Mouse (Mus musculus): Measurements from ENCODE around the gene Gm20696.

Gene Gm20696

GRCm38 (mm10) chr6:99337575-99337974, 329.0 kb downstream of the Gm20696 start:
- no peak for TF ChIP-seq GATA4 (IDR thresholded peaks at IDR 0.05; ENCODE audit: insufficient replicate concordance, low read length)

- no peak for TF ChIP-seq GATA4 (IDR thresholded peaks at IDR 0.05; ENCODE audit: insufficient replicate concordance, low read length)
These were observed 330.4 kb downstream of the Gm20696 start for GRCm38 (mm10) chr6:99336191-99336590.

- no peak for TF ChIP-seq GATA4 (IDR thresholded peaks at IDR 0.05; ENCODE audit: insufficient replicate concordance, low read length)
These were observed 331.3 kb downstream of the Gm20696 start for GRCm38 (mm10) chr6:99335174-99335830.

- TF ChIP-seq GATA4 (IDR thresholded peaks at IDR 0.05; ENCODE audit: insufficient replicate concordance, low read length): no peak
These were observed 332.3 kb downstream of the Gm20696 start for GRCm38 (mm10) chr6:99334255-99334654.

GRCm38 (mm10) chr6:99333127-99333526, 333.5 kb downstream of the Gm20696 start:
- TF ChIP-seq GATA4 (IDR thresholded peaks at IDR 0.05; ENCODE audit: insufficient replicate concordance, low read length): no peak

GRCm38 (mm10) chr6:99330169-99330568, 336.4 kb downstream of the Gm20696 start:
- no peak for TF ChIP-seq GATA4 (IDR thresholded peaks at IDR 0.05; ENCODE audit: insufficient replicate concordance, low read length)

- TF ChIP-seq GATA4 (IDR thresholded peaks at IDR 0.05; ENCODE audit: insufficient replicate concordance, low read length): no peak
These were observed 338.0 kb downstream of the Gm20696 start for GRCm38 (mm10) chr6:99328634-99329033.

GRCm38 (mm10) chr6:99328146-99328545, 338.5 kb downstream of the Gm20696 start:
- no peak for TF ChIP-seq GATA4 (IDR thresholded peaks at IDR 0.05; ENCODE audit: insufficient replicate concordance, low read length)

- no peak for TF ChIP-seq GATA4 (IDR thresholded peaks at IDR 0.05; ENCODE audit: insufficient replicate concordance, low read length)
These were observed 338.9 kb downstream of the Gm20696 start for GRCm38 (mm10) chr6:99327721-99328120.

GRCm38 (mm10) chr6:99325881-99326280, 340.7 kb downstream of the Gm20696 start:
- no peak for TF ChIP-seq GATA4 (IDR thresholded peaks at IDR 0.05; ENCODE audit: insufficient replicate concordance, low read length)

GRCm38 (mm10) chr6:99325461-99325860, 341.1 kb downstream of the Gm20696 start:
- TF ChIP-seq GATA4 (IDR thresholded peaks at IDR 0.05; ENCODE audit: insufficient replicate concordance, low read length): no peak

- no peak for TF ChIP-seq GATA4 (IDR thresholded peaks at IDR 0.05; ENCODE audit: insufficient replicate concordance, low read length)
These were observed 344.3 kb downstream of the Gm20696 start for GRCm38 (mm10) chr6:99322132-99322904.

- no peak for TF ChIP-seq GATA4 (IDR thresholded peaks at IDR 0.05; ENCODE audit: insufficient replicate concordance, low read length)
These were observed 346.2 kb downstream of the Gm20696 start for GRCm38 (mm10) chr6:99320444-99320843.

- no peak for TF ChIP-seq GATA4 (IDR thresholded peaks at IDR 0.05; ENCODE audit: insufficient replicate concordance, low read length)
These were observed 346.9 kb downstream of the Gm20696 start for GRCm38 (mm10) chr6:99319415-99320405.

GRCm38 (mm10) chr6:99314746-99315145, 351.9 kb downstream of the Gm20696 start:
- TF ChIP-seq GATA4 (IDR thresholded peaks at IDR 0.05; ENCODE audit: insufficient replicate concordance, low read length): no peak

Measured in liver, adult (tissue).